Mouse (Mus musculus): Measurements from ENCODE around the gene Stx6. TPM values are rescaled to one million over a fixed set of nuclear protein-coding genes. Genes with fewer than 3 reads are reported as not detected.

Gene Stx6
- polyA plus RNA-seq, 1 experiment from 2014 or later: 57.1 TPM

GRCm38 (mm10) chr1:155174424-155174823 lies 15.9 kb downstream of the Stx6 start:
- Histone ChIP-seq H3K4me2 (ENCODE audit: low read length) (no peak overlapping the region), H3K9me3 (replicated peaks; ENCODE audit: low read length) (no peaks in the 10 kb centered on the region), H3K9ac (ENCODE audit: low read depth, low read length) (no peak overlapping the region), H3K27me3 (ENCODE audit: insufficient read depth, low read length) (no peaks in the 10 kb centered on the region), H3K36me3 (ENCODE audit: insufficient read depth, low read length) (peaks cover 6% of the 10 kb centered on the region; the same call in 1 of the 2 replicates), H3K4me1 (replicated peaks; ENCODE audit: insufficient read depth, low read length) (0 out of 2 replicates have a peak, but pooled peaks cover 7% of the 10 kb centered on the region), H3K27ac (no peak overlapping the region), H3K4me3 (replicated peaks; ENCODE audit: low read depth, low read length) (no peak overlapping the region)
- ATAC-seq (replicated peaks; ENCODE audit: low FRiP score, low read depth) (no peak), DNase-seq (ENCODE audit: low spot score) (no peak)
- WGBS: 95% methylated on average over 1 of the region's 1 CpGs
- no peak for TF ChIP-seq CTCF (IDR thresholded peaks at IDR 0.05; ENCODE audit: low read depth)

- no peak for DNase-seq (ENCODE audit: low spot score)
- no peaks in the 10 kb centered on the region for H3K27me3 ChIP-seq (ENCODE audit: insufficient read depth, low read length)
- H3K9ac ChIP-seq (ENCODE audit: low read depth, low read length): no peak overlapping the region
- H3K4me3 ChIP-seq (replicated peaks; ENCODE audit: low read depth, low read length): no peak overlapping the region
- 86% methylated on average over 2 of the region's 2 CpGs for WGBS
- peaks cover 9% of the 10 kb centered on the region; the same call in 1 of the 2 replicates for H3K36me3 ChIP-seq (ENCODE audit: insufficient read depth, low read length)
- no peak for TF ChIP-seq CTCF (IDR thresholded peaks at IDR 0.05; ENCODE audit: low read depth)
- ATAC-seq (replicated peaks; ENCODE audit: low FRiP score, low read depth): no peak
- no peak overlapping the region for H3K4me2 ChIP-seq (ENCODE audit: low read length)
- H3K9me3 ChIP-seq (replicated peaks; ENCODE audit: low read length): no peaks in the 10 kb centered on the region
- no peaks in the 10 kb centered on the region for H3K4me1 ChIP-seq (replicated peaks; ENCODE audit: insufficient read depth, low read length)
- no peak overlapping the region for H3K27ac ChIP-seq
Observed at GRCm38 (mm10) chr1:155178192-155178924, 19.8 kb downstream of the Stx6 start.

GRCm38 (mm10) chr1:155184191-155184590 lies 25.7 kb downstream of the Stx6 start:
- no peak overlapping the region for H3K4me3 ChIP-seq (replicated peaks; ENCODE audit: low read depth, low read length)
- 69% methylated on average over 3 of the region's 3 CpGs for whole genome bisulfite sequencing
- ATAC-seq (replicated peaks; ENCODE audit: low FRiP score, low read depth): no peak

GRCm38 (mm10) chr1:155188656-155189055 lies 30.1 kb downstream of the Stx6 start:
- no peak for ATAC-seq (replicated peaks; ENCODE audit: low FRiP score, low read depth)
- no peak overlapping the region for H3K9ac ChIP-seq (ENCODE audit: low read depth, low read length)
- H3K36me3 ChIP-seq (ENCODE audit: insufficient read depth, low read length): peaks cover 43% of the 10 kb centered on the region
- H3K27me3 ChIP-seq (ENCODE audit: insufficient read depth, low read length): no peaks in the 10 kb centered on the region
- no peak for DNase-seq (ENCODE audit: low spot score)
- H3K27ac ChIP-seq: no peak overlapping the region
- H3K4me2 ChIP-seq (ENCODE audit: low read length): no peak overlapping the region
- 91% methylated on average over 4 of the region's 4 CpGs for WGBS
- H3K4me1 ChIP-seq (replicated peaks; ENCODE audit: insufficient read depth, low read length): no peaks in the 10 kb centered on the region
- TF ChIP-seq CTCF (IDR thresholded peaks at IDR 0.05; ENCODE audit: low read depth): no peak
- H3K9me3 ChIP-seq (replicated peaks; ENCODE audit: low read length): no peaks in the 10 kb centered on the region
- no peak overlapping the region for H3K4me3 ChIP-seq (replicated peaks; ENCODE audit: low read depth, low read length)

More at GRCm38 (mm10) chr1:155184191-155184590, 25.7 kb downstream of the Stx6 start:
- no peaks in the 10 kb centered on the region for H3K27me3 ChIP-seq (ENCODE audit: insufficient read depth, low read length)
- no peak overlapping the region for H3K9ac ChIP-seq (ENCODE audit: low read depth, low read length)
- no peaks in the 10 kb centered on the region for H3K9me3 ChIP-seq (replicated peaks; ENCODE audit: low read length)
- no peak for TF ChIP-seq CTCF (IDR thresholded peaks at IDR 0.05; ENCODE audit: low read depth)
- H3K4me1 ChIP-seq (replicated peaks; ENCODE audit: insufficient read depth, low read length): no peaks in the 10 kb centered on the region
- H3K36me3 ChIP-seq (ENCODE audit: insufficient read depth, low read length): peaks cover 20% of the 10 kb centered on the region; the same call in 1 of the 2 replicates
- H3K4me2 ChIP-seq (ENCODE audit: low read length): no peak overlapping the region
- no peak for DNase-seq (ENCODE audit: low spot score)
- no peak overlapping the region for H3K27ac ChIP-seq

- no peak overlapping the region for H3K27ac ChIP-seq
- no peaks in the 10 kb centered on the region for H3K9me3 ChIP-seq (replicated peaks; ENCODE audit: low read length)
- TF ChIP-seq CTCF (IDR thresholded peaks at IDR 0.05; ENCODE audit: low read depth): no peak
- H3K4me2 ChIP-seq (ENCODE audit: low read length): no peak overlapping the region
- DNase-seq (ENCODE audit: low spot score) (no peak), ATAC-seq (replicated peaks; ENCODE audit: low FRiP score, low read depth) (no peak)
- H3K4me3 ChIP-seq (replicated peaks; ENCODE audit: low read depth, low read length): no peak overlapping the region
- H3K27me3 ChIP-seq (ENCODE audit: insufficient read depth, low read length): no peaks in the 10 kb centered on the region
- 89% methylated on average over 8 of the region's 8 CpGs for WGBS
- H3K36me3 ChIP-seq (ENCODE audit: insufficient read depth, low read length): peaks cover 37% of the 10 kb centered on the region
- no peak overlapping the region for H3K9ac ChIP-seq (ENCODE audit: low read depth, low read length)
- H3K4me1 ChIP-seq (replicated peaks; ENCODE audit: insufficient read depth, low read length): no peaks in the 10 kb centered on the region
Observed at GRCm38 (mm10) chr1:155191219-155191618, 32.7 kb downstream of the Stx6 start.

- no peaks in the 10 kb centered on the region for H3K9me3 ChIP-seq (replicated peaks; ENCODE audit: low read length)
- no peak for ATAC-seq (replicated peaks; ENCODE audit: low FRiP score, low read depth)
- no peak overlapping the region for H3K9ac ChIP-seq (ENCODE audit: low read depth, low read length)
- H3K27ac ChIP-seq: no peak overlapping the region
- DNase-seq (ENCODE audit: low spot score): no peak
- no peaks in the 10 kb centered on the region for H3K27me3 ChIP-seq (ENCODE audit: insufficient read depth, low read length)
- TF ChIP-seq CTCF (IDR thresholded peaks at IDR 0.05; ENCODE audit: low read depth): no peak
- no peak overlapping the region for H3K4me3 ChIP-seq (replicated peaks; ENCODE audit: low read depth, low read length)
- no peaks in the 10 kb centered on the region for H3K4me1 ChIP-seq (replicated peaks; ENCODE audit: insufficient read depth, low read length)
- WGBS: 67% methylated on average over 2 of the region's 2 CpGs
- no peak overlapping the region for H3K4me2 ChIP-seq (ENCODE audit: low read length)
- H3K36me3 ChIP-seq (ENCODE audit: insufficient read depth, low read length): peaks cover 37% of the 10 kb centered on the region
Observed at GRCm38 (mm10) chr1:155191671-155192070, 33.2 kb downstream of the Stx6 start.

Measured in kidney, postnatal 0 days (tissue).